Mouse (Mus musculus): ENCODE measurements around the gene Rack1. TPM values are rescaled to one million over a fixed set of nuclear protein-coding genes. Genes with fewer than 3 reads are reported as not detected.

Rack1 gene
- 2,005 TPM for total RNA-seq (2023)

GRCm38 (mm10) chr11:48799921-48800701, at the start of gene Rack1:
TSS of gene Rack1 (plus strand) at chr11:48800332.

DNA sequence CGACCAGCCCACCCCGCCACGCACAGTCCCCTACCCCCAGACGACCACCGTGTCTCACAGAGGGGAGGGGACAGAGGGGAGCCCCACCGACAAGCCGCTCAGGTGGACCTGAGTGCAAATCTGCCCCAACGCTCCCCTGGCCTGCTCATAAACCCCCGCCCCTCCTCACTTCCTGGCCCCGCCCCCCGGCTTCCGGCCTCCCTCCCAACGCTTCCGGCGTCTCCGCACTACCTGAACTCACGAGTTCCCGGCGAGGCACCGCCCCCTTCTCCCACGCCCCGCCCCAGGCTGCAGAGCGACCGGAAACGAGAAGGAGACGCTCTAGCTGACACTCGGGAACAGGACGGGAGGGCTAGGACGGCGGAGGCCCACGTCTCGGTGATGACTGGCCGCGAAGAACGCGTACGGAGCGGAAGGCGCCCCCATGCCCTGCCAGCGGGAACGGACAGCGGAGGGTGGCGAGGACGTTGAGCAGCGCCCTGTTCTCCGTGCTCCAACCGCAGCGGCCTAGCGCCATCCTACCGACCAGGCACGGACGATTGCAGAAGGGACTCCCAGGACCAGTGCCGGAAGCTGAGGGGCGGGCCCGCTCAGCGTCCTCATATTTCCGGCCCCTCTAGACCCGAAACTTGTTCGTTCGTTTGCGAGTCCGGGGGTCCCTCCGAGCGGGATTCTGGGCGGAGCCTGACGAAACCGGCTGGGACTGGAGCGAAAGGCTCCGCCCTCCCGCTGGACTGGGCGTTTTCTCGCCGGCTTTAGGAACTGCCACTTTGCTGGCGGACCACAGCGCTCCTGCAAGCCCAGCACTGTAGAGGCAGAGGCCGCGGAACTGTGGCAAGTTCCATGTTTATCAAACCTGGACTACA, 16.9 kb downstream of the Rack1 start, which contains the start of gene Trim41:
TSS of gene Trim41 (minus strand) at position 554 of the 866 bp plus-strand sequence.

DNA sequence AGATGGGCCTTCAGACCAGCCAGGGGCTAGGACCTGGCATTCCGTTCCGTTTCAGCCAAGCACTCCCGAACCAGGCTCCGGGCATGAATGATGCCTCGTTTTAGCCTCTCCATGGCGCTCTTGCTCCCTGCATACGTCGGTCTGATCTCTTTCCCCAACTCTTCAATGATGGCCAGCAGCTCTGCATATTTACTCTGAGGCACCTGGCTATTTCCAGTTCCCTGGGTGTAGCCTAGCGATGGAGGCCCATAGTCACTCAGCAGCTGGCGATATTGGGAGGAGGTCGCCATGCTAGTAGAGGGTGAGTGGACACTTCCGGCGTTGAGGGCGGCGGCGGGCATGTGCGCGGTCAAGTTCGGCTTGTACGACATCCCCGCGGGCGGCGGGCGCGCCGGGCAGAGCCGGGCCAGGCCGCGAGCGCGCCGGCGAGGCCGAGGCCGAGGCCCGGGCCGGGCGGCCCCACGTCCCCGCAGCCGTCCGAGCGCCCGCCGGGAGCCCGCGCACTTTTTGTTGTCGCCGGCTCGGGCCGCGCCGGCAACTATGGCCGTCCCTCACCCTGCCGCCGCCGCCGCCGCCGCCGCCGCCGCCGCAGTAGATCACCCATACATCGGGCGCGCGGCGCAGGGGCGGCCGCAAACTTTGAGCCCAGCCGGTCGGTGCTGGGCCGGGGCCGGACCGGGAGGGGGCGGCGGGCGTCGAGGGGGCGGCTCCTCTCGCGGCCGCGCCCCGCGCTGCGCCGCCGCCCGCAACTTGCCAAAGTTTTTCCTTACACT, 26.0 kb downstream of the Rack1 start, which contains the start of the genes Trim7 and Gm12184:
TSS of gene Trim7 (plus strand) at position 162 of the 773 bp plus-strand sequence.
TSS of gene Gm12184 (minus strand) at position 677 of the 773 bp plus-strand sequence.

Other genes with a start within 250 kb of the Rack1 start
- gene Trim41, start 17.0 kb downstream of the Rack1 start, total RNA-seq (2023): 30.0 TPM
- 5.9 TPM for gene Trim7, start 25.8 kb downstream of the Rack1 start, total RNA-seq (2023)
- gene Gm12184, start 26.3 kb downstream of the Rack1 start, total RNA-seq (2023): 1.3 TPM
- gene Irgm1, start 71.4 kb downstream of the Rack1 start, total RNA-seq (2023): 47.4 TPM
- 20.8 TPM for gene Gm5431, start 101.9 kb downstream of the Rack1 start, total RNA-seq (2023)
- gene Psme2b, start 145.9 kb downstream of the Rack1 start, total RNA-seq (2023): 39.6 TPM
- gene Olfr56, start 178.6 kb downstream of the Rack1 start, total RNA-seq (2023): 1.0 TPM
- 75.3 TPM for gene 9930111J21Rik1, start 179.1 kb downstream of the Rack1 start, total RNA-seq (2023)
- 50.5 TPM for gene Gm12185, start 191.9 kb downstream of the Rack1 start, total RNA-seq (2023)
- 82.7 TPM for gene Tgtp1, start 193.8 kb downstream of the Rack1 start, total RNA-seq (2023)

Measured in CD4-positive naive resting alpha-beta T cell, adult 57 days (primary cell).